Mouse (Mus musculus): Measurements from ENCODE around the gene Cramp1l. TPM values are rescaled to one million over a fixed set of nuclear protein-coding genes. Genes with fewer than 3 reads are reported as not detected.

The Cramp1l gene
- polyA plus RNA-seq, 1 experiment from 2014 or later = 7.8 TPM

GRCm38 (mm10) chr17:24933163-24933562 is 82.4 kb downstream of the Cramp1l start:
- no peak overlapping the region for H3K4me3 ChIP-seq (replicated peaks)
- H3K9ac ChIP-seq = no peak overlapping the region
- no peak overlapping the region for H3K4me2 ChIP-seq (replicated peaks)
- H3K36me3 ChIP-seq = peaks cover 15% of the 10 kb centered on the region; the same call in 1 of the 2 replicates
- H3K4me1 ChIP-seq = peaks cover 19% of the 10 kb centered on the region
- H3K27me3 ChIP-seq = no peaks in the 10 kb centered on the region
- no peaks in the 10 kb centered on the region for H3K9me3 ChIP-seq (replicated peaks)
- H3K27ac ChIP-seq (replicated peaks) = no peak overlapping the region
- WGBS = 70% methylated on average over 4 of the region's 4 CpGs
- ATAC-seq (ENCODE audit: insufficient number of reproducible peaks, low FRiP score, low TSS enrichment, low read depth) = no peak

- Histone ChIP-seq H3K27ac (replicated peaks) (no peak overlapping the region), H3K4me3 (replicated peaks) (no peak overlapping the region), H3K9me3 (replicated peaks) (no peaks in the 10 kb centered on the region), H3K27me3 (no peaks in the 10 kb centered on the region), H3K9ac (no peak overlapping the region), H3K36me3 (peaks cover 20% of the 10 kb centered on the region), H3K4me2 (replicated peaks) (no peak overlapping the region), H3K4me1 (peaks cover 19% of the 10 kb centered on the region)
- no peak for ATAC-seq (ENCODE audit: insufficient number of reproducible peaks, low FRiP score, low TSS enrichment, low read depth)
- WGBS = 93% methylated on average over 4 of the region's 4 CpGs
Observed at GRCm38 (mm10) chr17:24932431-24932830, 83.2 kb downstream of the Cramp1l start.

GRCm38 (mm10) chr17:24929506-24929905 is 86.1 kb downstream of the Cramp1l start:
- Histone ChIP-seq H3K27ac (replicated peaks) (no peak overlapping the region), H3K27me3 (no peaks in the 10 kb centered on the region), H3K9ac (no peak overlapping the region), H3K4me2 (replicated peaks) (no peak overlapping the region), H3K4me1 (peaks cover 2% of the 10 kb centered on the region; the same call in 1 of the 2 replicates), H3K4me3 (replicated peaks) (no peak overlapping the region), H3K36me3 (peaks cover 47% of the 10 kb centered on the region), H3K9me3 (replicated peaks) (no peaks in the 10 kb centered on the region)
- no peak for ATAC-seq (ENCODE audit: insufficient number of reproducible peaks, low FRiP score, low TSS enrichment, low read depth)
- WGBS = 94% methylated on average over 1 of the region's 1 CpGs

GRCm38 (mm10) chr17:24923246-24923645 is 92.3 kb downstream of the Cramp1l start:
- H3K4me3 ChIP-seq (replicated peaks) = no peak overlapping the region

GRCm38 (mm10) chr17:24913984-24914383 is 101.6 kb downstream of the Cramp1l start:
- no peak overlapping the region for H3K9ac ChIP-seq
- no peaks in the 10 kb centered on the region for H3K27me3 ChIP-seq
- no peak for ATAC-seq (ENCODE audit: insufficient number of reproducible peaks, low FRiP score, low TSS enrichment, low read depth)
- no peaks in the 10 kb centered on the region for H3K9me3 ChIP-seq (replicated peaks)
- H3K4me3 ChIP-seq (replicated peaks) = no peak overlapping the region
- no peak overlapping the region for H3K4me2 ChIP-seq (replicated peaks)
- H3K36me3 ChIP-seq = peaks cover 97% of the 10 kb centered on the region
- H3K27ac ChIP-seq (replicated peaks) = no peak overlapping the region
- H3K4me1 ChIP-seq = no peaks in the 10 kb centered on the region

More at GRCm38 (mm10) chr17:24923246-24923645, 92.3 kb downstream of the Cramp1l start:
- no peaks in the 10 kb centered on the region for H3K4me1 ChIP-seq
- no peak overlapping the region for H3K27ac ChIP-seq (replicated peaks)
- peaks cover 93% of the 10 kb centered on the region for H3K36me3 ChIP-seq
- whole genome bisulfite sequencing = 88% methylated on average over 1 of the region's 1 CpGs
- no peak for ATAC-seq (ENCODE audit: insufficient number of reproducible peaks, low FRiP score, low TSS enrichment, low read depth)
- no peak overlapping the region for H3K4me2 ChIP-seq (replicated peaks)
- H3K9ac ChIP-seq = no peak overlapping the region
- no peaks in the 10 kb centered on the region for H3K9me3 ChIP-seq (replicated peaks)
- H3K27me3 ChIP-seq = no peaks in the 10 kb centered on the region

Other genes starting within 250 kb of the Cramp1l start
- gene Meiob, start 211.5 kb downstream of the Cramp1l start, polyA plus RNA-seq (2015; fragmentation: Nextera tagmentation; extraction: Ambion mirVana) = 0.09 and 0.16 TPM in 2 replicates
- gene Hagh, start 175.6 kb downstream of the Cramp1l start, polyA plus RNA-seq (2015; fragmentation: Nextera tagmentation; extraction: Ambion mirVana) = 47.0 and 47.3 TPM in 2 replicates
- gene Fahd1, start 165.4 kb downstream of the Cramp1l start, polyA plus RNA-seq (2015; fragmentation: Nextera tagmentation; extraction: Ambion mirVana) = 19.1 and 19.8 TPM in 2 replicates
- gene Igfals, start 149.8 kb downstream of the Cramp1l start, polyA plus RNA-seq (2015; fragmentation: Nextera tagmentation; extraction: Ambion mirVana) = 0.43 and 1.1 TPM in 2 replicates
- 48.9 and 49.6 TPM in 2 replicates for gene Nubp2, start 129.4 kb downstream of the Cramp1l start, polyA plus RNA-seq (2015; fragmentation: Nextera tagmentation; extraction: Ambion mirVana)
- gene Spsb3, start 129.1 kb downstream of the Cramp1l start, polyA plus RNA-seq (2015; fragmentation: Nextera tagmentation; extraction: Ambion mirVana) = 43.5 and 45.3 TPM in 2 replicates
- 28.5 and 32.6 TPM in 2 replicates for gene Eme2, start 120.7 kb downstream of the Cramp1l start, polyA plus RNA-seq (2015; fragmentation: Nextera tagmentation; extraction: Ambion mirVana)
- gene Mrps34, start 120.7 kb downstream of the Cramp1l start, polyA plus RNA-seq (2015; fragmentation: Nextera tagmentation; extraction: Ambion mirVana) = 86.8 and 92.3 TPM in 2 replicates
- gene Nme3, start 119.3 kb downstream of the Cramp1l start, polyA plus RNA-seq (2015; fragmentation: Nextera tagmentation; extraction: Ambion mirVana) = 48.2 and 52.0 TPM in 2 replicates
- 36.4 and 38.3 TPM in 2 replicates for gene Mapk8ip3, start 78.8 kb downstream of the Cramp1l start, polyA plus RNA-seq (2015; fragmentation: Nextera tagmentation; extraction: Ambion mirVana)
- 148 and 166 TPM in 2 replicates for gene Jpt2, start 55.1 kb downstream of the Cramp1l start, polyA plus RNA-seq (2015; fragmentation: Nextera tagmentation; extraction: Ambion mirVana)
- gene Ift140, start 297 bp upstream of the Cramp1l start, polyA plus RNA-seq (2015; fragmentation: Nextera tagmentation; extraction: Ambion mirVana) = 19.4 and 19.8 TPM in 2 replicates
- 29.8 and 32.5 TPM in 2 replicates for gene Tmem204, start 67.8 kb upstream of the Cramp1l start, polyA plus RNA-seq (2015; fragmentation: Nextera tagmentation; extraction: Ambion mirVana)
- 42.3 and 49.2 TPM in 2 replicates for gene Telo2, start 100.2 kb upstream of the Cramp1l start, polyA plus RNA-seq (2015; fragmentation: Nextera tagmentation; extraction: Ambion mirVana)
- 2.2 and 2.8 TPM in 2 replicates for gene Ptx4, start 105.0 kb upstream of the Cramp1l start, polyA plus RNA-seq (2015; fragmentation: Nextera tagmentation; extraction: Ambion mirVana)
- gene Clcn7, start 117.6 kb upstream of the Cramp1l start, polyA plus RNA-seq (2015; fragmentation: Nextera tagmentation; extraction: Ambion mirVana) = 27.3 and 27.4 TPM in 2 replicates
- 0.16 and 0.24 TPM in 2 replicates for gene Ccdc154, start 146.7 kb upstream of the Cramp1l start, polyA plus RNA-seq (2015; fragmentation: Nextera tagmentation; extraction: Ambion mirVana)
- 1.5 and 2.0 TPM in 2 replicates for gene Gm38655, start 159.7 kb upstream of the Cramp1l start, polyA plus RNA-seq (2015; fragmentation: Nextera tagmentation; extraction: Ambion mirVana)
- 31.5 and 31.6 TPM in 2 replicates for gene BC003965, start 168.8 kb upstream of the Cramp1l start, polyA plus RNA-seq (2015; fragmentation: Nextera tagmentation; extraction: Ambion mirVana)
- 9.4 and 10.2 TPM in 2 replicates for gene Unkl, start 172.6 kb upstream of the Cramp1l start, polyA plus RNA-seq (2015; fragmentation: Nextera tagmentation; extraction: Ambion mirVana)
- 40.8 and 42.7 TPM in 2 replicates for gene Gnptg, start 224.3 kb upstream of the Cramp1l start, polyA plus RNA-seq (2015; fragmentation: Nextera tagmentation; extraction: Ambion mirVana)
- 50.8 and 53.2 TPM in 2 replicates for gene Tsr3, start 224.4 kb upstream of the Cramp1l start, polyA plus RNA-seq (2015; fragmentation: Nextera tagmentation; extraction: Ambion mirVana)
- 1.3 and 1.6 TPM in 2 replicates for gene Baiap3, start 240.6 kb upstream of the Cramp1l start, polyA plus RNA-seq (2015; fragmentation: Nextera tagmentation; extraction: Ambion mirVana)

Measured in embryonic facial prominence, embryonic 15.5 days (tissue).